Mouse (Mus musculus): ENCODE results near the gene Tln1. TPM values are rescaled to one million over a fixed set of nuclear protein-coding genes. Genes with fewer than 3 reads are reported as not detected.
A peak's percentile ranks its signal among the peaks of the same experiment; 100 is the strongest.

Gene Tln1
- total and polyA plus RNA-seq, 2 experiments from 2014 or later, result 77.2 to 141 TPM

DNA sequence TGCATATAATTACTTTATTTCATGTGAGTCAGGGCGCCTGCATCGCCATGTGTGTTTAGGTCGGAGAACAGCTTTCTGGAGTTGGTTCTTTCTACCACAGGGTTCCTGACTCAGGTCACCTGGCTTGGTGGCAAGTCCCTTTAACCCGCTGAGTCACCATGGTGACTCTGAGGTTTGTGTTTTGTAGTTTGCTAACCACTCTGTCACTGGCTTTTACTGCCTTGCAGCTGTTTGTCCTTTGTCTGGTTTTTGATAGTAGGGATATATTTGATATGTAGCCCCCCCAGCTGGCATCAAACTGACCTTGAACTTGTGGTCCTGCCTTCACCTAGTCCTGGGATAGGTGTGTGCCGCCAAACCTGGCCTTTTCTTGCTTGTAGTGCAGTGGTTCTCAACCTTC lies 19.8 kb upstream of the Tln1 start:
- TF ChIP-seq CTCF (IDR thresholded peaks at IDR 0.05; ENCODE audit: low read depth), result no peak
- no peak for TF ChIP-seq EP300 (IDR thresholded peaks at IDR 0.05; ENCODE audit: low read depth)
- 88% methylated on average over 5 of the region's 5 CpGs for WGBS

DNA sequence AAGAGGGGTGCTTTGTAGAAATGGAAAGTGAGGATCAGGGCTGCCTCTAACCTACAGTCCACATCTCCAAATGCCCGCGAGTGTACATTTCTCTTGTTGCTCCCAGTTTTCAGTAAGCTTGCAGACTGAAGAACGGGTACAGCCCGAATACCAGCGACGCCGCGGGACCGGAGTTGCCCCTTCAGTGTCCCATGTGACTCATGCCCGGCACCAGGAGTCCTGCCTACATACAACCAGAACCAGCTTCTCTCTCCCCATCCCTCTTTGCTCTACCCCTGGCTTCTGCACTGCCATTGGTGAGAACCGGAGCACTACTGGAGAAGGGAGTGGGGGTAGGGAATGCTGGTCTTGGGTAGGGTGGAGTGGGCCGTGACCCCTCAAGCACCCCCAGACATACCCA lies 18.9 kb upstream of the Tln1 start:
- H3K9me3 ChIP-seq (replicated peaks; ENCODE audit: control insufficient read depth, low read length), result no peaks in the 10 kb centered on the region
- ATAC-seq (ENCODE audit: insufficient read depth, low read depth) (no peak), DNase-seq (ENCODE audit: low spot score) (no peak)
- no peak overlapping the region for H3K4me3 ChIP-seq (ENCODE audit: low read depth, low read length)
- H3K36me3 ChIP-seq (replicated peaks; ENCODE audit: control insufficient read depth, insufficient read depth, low read length), result peaks cover 42% of the 10 kb centered on the region
- no peak overlapping the region for H3K27ac ChIP-seq (ENCODE audit: low read depth)
- H3K27me3 ChIP-seq (ENCODE audit: control insufficient read depth, insufficient read depth, low read length), result no peaks in the 10 kb centered on the region
- TF ChIP-seq CTCF (IDR thresholded peaks at IDR 0.05; ENCODE audit: low read depth), result no peak
- no peak for TF ChIP-seq EP300 (IDR thresholded peaks at IDR 0.05; ENCODE audit: low read depth)
- H3K9ac ChIP-seq (replicated peaks; ENCODE audit: low read depth, low read length), result no peak overlapping the region
- H3K4me2 ChIP-seq (ENCODE audit: low read depth, low read length), result no peak overlapping the region
- H3K4me1 ChIP-seq (ENCODE audit: control insufficient read depth, insufficient read depth), result peaks cover 22% of the 10 kb centered on the region
- 88% methylated on average over 12 of the region's 12 CpGs for WGBS

More for the DNA sequence above, 19.8 kb upstream of the Tln1 start:
- H3K9ac ChIP-seq (replicated peaks; ENCODE audit: low read depth, low read length), result no peak overlapping the region
- H3K9me3 ChIP-seq (replicated peaks; ENCODE audit: control insufficient read depth, low read length), result no peaks in the 10 kb centered on the region
- H3K4me1 ChIP-seq (ENCODE audit: control insufficient read depth, insufficient read depth), result peaks cover 17% of the 10 kb centered on the region
- H3K4me2 ChIP-seq (ENCODE audit: low read depth, low read length), result no peak overlapping the region
- peaks cover 42% of the 10 kb centered on the region for H3K36me3 ChIP-seq (replicated peaks; ENCODE audit: control insufficient read depth, insufficient read depth, low read length)
- H3K4me3 ChIP-seq (ENCODE audit: low read depth, low read length), result no peak overlapping the region
- H3K27me3 ChIP-seq (ENCODE audit: control insufficient read depth, insufficient read depth, low read length), result no peaks in the 10 kb centered on the region
- ATAC-seq (ENCODE audit: insufficient read depth, low read depth) (no peak), DNase-seq (ENCODE audit: low spot score) (no peak)
- no peak overlapping the region for H3K27ac ChIP-seq (ENCODE audit: low read depth)

DNA sequence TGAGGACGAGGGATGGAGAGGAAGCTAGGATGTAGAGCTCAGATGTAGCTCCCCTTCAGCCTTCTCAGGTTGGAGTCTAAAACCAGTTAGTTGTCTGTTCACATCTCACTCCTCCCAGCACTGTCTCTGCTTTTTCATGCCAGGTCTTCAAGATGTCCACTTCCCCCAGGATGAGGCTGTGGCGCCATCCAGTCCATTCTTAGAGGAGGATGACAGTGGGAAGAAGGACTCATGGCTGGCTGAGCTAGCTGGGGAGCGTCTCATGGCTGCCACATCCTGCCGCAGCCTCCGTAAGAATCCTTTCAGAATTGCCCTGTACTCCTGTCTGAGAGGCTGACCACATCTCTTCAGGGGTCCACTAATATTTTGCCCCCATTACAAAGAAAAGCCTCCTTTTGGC lies 18.2 kb upstream of the Tln1 start:
- 92% methylated on average over 5 of the region's 5 CpGs for WGBS
- no peak for ATAC-seq (ENCODE audit: insufficient read depth, low read depth)

DNA sequence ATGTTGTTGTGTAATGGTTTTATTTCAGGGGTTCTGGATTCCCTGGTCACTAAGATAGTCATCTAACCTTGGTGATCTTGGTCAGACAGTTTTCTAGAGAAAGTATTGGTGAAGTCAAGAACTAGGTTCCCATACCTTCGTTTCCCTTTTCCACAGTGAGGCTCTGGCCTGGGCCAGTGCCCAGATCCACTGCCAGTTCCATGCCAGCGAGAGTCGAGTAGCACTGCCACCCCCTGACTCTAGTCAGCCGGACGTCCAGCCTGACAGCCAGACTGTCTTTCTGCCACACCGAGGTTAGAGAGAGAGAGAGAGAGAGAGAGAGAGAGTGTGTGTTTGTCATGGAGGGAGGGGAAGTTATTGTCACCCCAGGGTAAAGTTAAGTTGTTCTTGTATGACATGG lies 17.2 kb upstream of the Tln1 start:
- H3K9me3 ChIP-seq (replicated peaks; ENCODE audit: control insufficient read depth, low read length), result no peaks in the 10 kb centered on the region
- H3K9ac ChIP-seq (replicated peaks; ENCODE audit: low read depth, low read length), result peak overlapping the region; percentile 77; the same call in 1 of the 2 replicates
- no peak for DNase-seq (ENCODE audit: low spot score)
- no peak for ATAC-seq (ENCODE audit: insufficient read depth, low read depth)
- H3K4me1 ChIP-seq (ENCODE audit: control insufficient read depth, insufficient read depth), result peaks cover 31% of the 10 kb centered on the region
- H3K27me3 ChIP-seq (ENCODE audit: control insufficient read depth, insufficient read depth, low read length), result no peaks in the 10 kb centered on the region
- H3K4me3 ChIP-seq (ENCODE audit: low read depth, low read length), result peak overlapping the region; percentile 80
- H3K36me3 ChIP-seq (replicated peaks; ENCODE audit: control insufficient read depth, insufficient read depth, low read length), result peaks cover 42% of the 10 kb centered on the region
- no peak overlapping the region for H3K27ac ChIP-seq (ENCODE audit: low read depth)
- 75% methylated on average over 6 of the region's 6 CpGs for WGBS
- TF ChIP-seq CTCF (IDR thresholded peaks at IDR 0.05; ENCODE audit: low read depth) (no peak), EP300 (IDR thresholded peaks at IDR 0.05; ENCODE audit: low read depth) (no peak)
- H3K4me2 ChIP-seq (ENCODE audit: low read depth, low read length), result peak overlapping the region; percentile 96

More for the DNA sequence above, 18.2 kb upstream of the Tln1 start:
- Histone ChIP-seq H3K4me3 (ENCODE audit: low read depth, low read length) (no peak overlapping the region), H3K27me3 (ENCODE audit: control insufficient read depth, insufficient read depth, low read length) (no peaks in the 10 kb centered on the region), H3K9ac (replicated peaks; ENCODE audit: low read depth, low read length) (no peak overlapping the region), H3K9me3 (replicated peaks; ENCODE audit: control insufficient read depth, low read length) (no peaks in the 10 kb centered on the region), H3K27ac (ENCODE audit: low read depth) (no peak overlapping the region), H3K4me2 (ENCODE audit: low read depth, low read length) (no peak overlapping the region), H3K4me1 (ENCODE audit: control insufficient read depth, insufficient read depth) (peaks cover 27% of the 10 kb centered on the region), H3K36me3 (replicated peaks; ENCODE audit: control insufficient read depth, insufficient read depth, low read length) (peaks cover 42% of the 10 kb centered on the region)
- no peak for DNase-seq (ENCODE audit: low spot score)
- TF ChIP-seq EP300 (IDR thresholded peaks at IDR 0.05; ENCODE audit: low read depth) (no peak), CTCF (IDR thresholded peaks at IDR 0.05; ENCODE audit: low read depth) (no peak)

DNA sequence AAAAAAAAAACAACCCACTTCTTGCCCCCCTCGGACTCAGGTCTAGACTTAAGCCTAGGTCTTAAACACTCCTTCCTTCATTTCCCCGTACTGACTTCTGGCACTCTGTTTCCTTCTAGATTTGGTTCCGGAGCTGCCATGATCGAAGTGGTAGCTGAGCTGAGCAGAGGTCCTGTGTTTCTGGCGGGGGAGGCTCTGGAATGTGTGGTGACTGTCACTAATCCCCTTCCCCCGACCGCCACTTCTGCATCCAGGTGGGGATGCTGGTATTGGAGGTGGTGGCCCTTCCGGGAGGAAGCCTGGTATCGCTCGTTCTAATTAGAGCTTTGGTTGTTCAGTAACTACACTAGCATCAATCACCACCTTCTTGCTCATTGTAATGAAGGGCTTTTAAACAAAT lies 16.8 kb upstream of the Tln1 start:
- H3K27ac ChIP-seq (ENCODE audit: low read depth), result peak overlapping the region; percentile 78
- TF ChIP-seq CTCF (IDR thresholded peaks at IDR 0.05; ENCODE audit: low read depth) (no peak), EP300 (IDR thresholded peaks at IDR 0.05; ENCODE audit: low read depth) (no peak)
- H3K4me2 ChIP-seq (ENCODE audit: low read depth, low read length), result peak overlapping the region; percentile 96
- DNase-seq (ENCODE audit: low spot score) (no peak), ATAC-seq (ENCODE audit: insufficient read depth, low read depth) (no peak)
- peak overlapping the region; percentile 80 for H3K4me3 ChIP-seq (ENCODE audit: low read depth, low read length)
- H3K36me3 ChIP-seq (replicated peaks; ENCODE audit: control insufficient read depth, insufficient read depth, low read length), result peaks cover 41% of the 10 kb centered on the region
- peak overlapping the region; percentile 77 for H3K9ac ChIP-seq (replicated peaks; ENCODE audit: low read depth, low read length)
- WGBS, result 5% methylated on average over 10 of the region's 10 CpGs
- peaks cover 27% of the 10 kb centered on the region for H3K4me1 ChIP-seq (ENCODE audit: control insufficient read depth, insufficient read depth)
- no peaks in the 10 kb centered on the region for H3K27me3 ChIP-seq (ENCODE audit: control insufficient read depth, insufficient read depth, low read length)
- no peaks in the 10 kb centered on the region for H3K9me3 ChIP-seq (replicated peaks; ENCODE audit: control insufficient read depth, low read length)

Data from heart, postnatal 0 days (tissue).